In genomic region chr2:180041577-180042255, GRCm38 (mm10) we compare ENCODE assay signal across 7 mouse cellular contexts. TPM values are rescaled to one million over a fixed set of nuclear protein-coding genes. Genes with fewer than 3 reads are reported as not detected.
DNase-seq lines count a peak whose midpoint lies in the region; ATAC-seq and TF ChIP-seq lines count a peak whose summit lies in the region.

No protein-coding gene starts in this region.

- peaks cover 19% of the 10 kb centered on the region for H3K36me3 ChIP-seq in embryonic facial prominence, embryonic 11.5 days (replicated peaks; ENCODE audit: control insufficient read depth, insufficient read depth, low read depth, low read length)

- peak overlapping the region; percentile 86 for H3K4me2 ChIP-seq in embryonic facial prominence, embryonic 11.5 days (ENCODE audit: low read depth, low read length)

- under 1% methylated on average over 66 of the region's 66 CpGs for WGBS in embryonic facial prominence, embryonic 11.5 days

- intact Hi-C loops in heart, postnatal 25 days (cut with DNase I), result loop anchor here (2.0 to 5.0 kb wide), 2 partner anchors 15 to 104 kb away; no protein-coding TSS in a partner anchor
- intact Hi-C loops in left cerebral cortex, adult 2 months (cut with DNase I), result loop anchor here (1.0 kb wide), 2 partner anchors 17 to 65 kb away; partner anchors contain the start of genes Lsm14b and Taf4

- no peaks in the 10 kb centered on the region for H3K9me3 ChIP-seq in embryonic facial prominence, embryonic 11.5 days (replicated peaks; ENCODE audit: control insufficient read depth, low read length)

- peak overlapping the region; percentile 97 for H3K4me3 ChIP-seq in embryonic facial prominence, embryonic 11.5 days (ENCODE audit: low read depth, low read length)
- H3K4me3 ChIP-seq in left cerebral cortex, adult 2 months, result peak overlapping the region; percentile 99

- DNase-seq in A20 (ENCODE audit: low read depth, low spot score), result peak; percentile 77
- peak; percentile 61 for DNase-seq in embryonic facial prominence, embryonic 11.5 days (ENCODE audit: low spot score)
- DNase-seq in heart, postnatal 25 days (ENCODE audit: low spot score), result peak; percentile 14
- DNase-seq in left cerebral cortex, adult 2 months (ENCODE audit: extremely low spot score in 1 of 2, low spot score in 2 of 2), result peak; percentile 53 to 59
- DNase-seq in lung, postnatal 4 days, result peak; percentile 43 to 56
- DNase-seq in right cerebral cortex, postnatal 36 days (ENCODE audit: low spot score in 2 of 2), result peak; percentile 30 to 50

- peak; percentile 46 for ATAC-seq in CD4-positive, CD25-positive, alpha-beta regulatory T cell, adult 4 months
- ATAC-seq in embryonic facial prominence, embryonic 11.5 days (replicated peaks; ENCODE audit: insufficient number of reproducible peaks, low FRiP score, low TSS enrichment, low read depth), result peak; percentile 17

- H3K9ac ChIP-seq in embryonic facial prominence, embryonic 11.5 days (replicated peaks; ENCODE audit: low read length), result peak overlapping the region; percentile 79

- H3K27ac ChIP-seq in embryonic facial prominence, embryonic 11.5 days (replicated peaks; ENCODE audit: low read depth, low read length), result peak overlapping the region; percentile 82
- H3K27ac ChIP-seq in left cerebral cortex, adult 2 months, result peak overlapping the region; percentile 100

- no peak for TF ChIP-seq CTCF in left cerebral cortex, adult 2 months (IDR thresholded peaks at IDR 0.05)

- no peaks in the 10 kb centered on the region for H3K27me3 ChIP-seq in embryonic facial prominence, embryonic 11.5 days (ENCODE audit: control insufficient read depth, insufficient read depth, low read length)

- peaks cover 3% of the 10 kb centered on the region; the same call in 1 of the 2 replicates for H3K4me1 ChIP-seq in embryonic facial prominence, embryonic 11.5 days (ENCODE audit: control insufficient read depth, insufficient read depth, low read length)

RNA-seq across cellular contexts. Expression of gene Psma7, which starts 0.5 kb away (rescaled TPM):
- 100 to 1,000 TPM; 416 to 450 TPM for polyA plus RNA-seq in CD4-positive, CD25-positive, alpha-beta regulatory T cell, adult 4 months (2017; shearing (Covaris generic))
- 751 and 753 TPM in 2 replicates for polyA plus RNA-seq in embryonic facial prominence, embryonic 11.5 days (2014; fragmentation: Nextera tagmentation; extraction: Ambion mirVana)
- total RNA-seq in heart, postnatal 25 days (2021), result 100 to 1,000 TPM; 155 to 163 TPM
- total RNA-seq in left cerebral cortex, adult 2 months (2021), result 100 to 1,000 TPM; 162 TPM

RNA-seq across cellular contexts. Expression of gene Ss18l1, which starts 0.6 kb away (rescaled TPM):
- 1 to 10 TPM; 1.8 to 2.2 TPM for polyA plus RNA-seq in CD4-positive, CD25-positive, alpha-beta regulatory T cell, adult 4 months (2017; shearing (Covaris generic))
- 8.0 and 9.5 TPM in 2 replicates for polyA plus RNA-seq in embryonic facial prominence, embryonic 11.5 days (2014; fragmentation: Nextera tagmentation; extraction: Ambion mirVana)
- 1 to 10 TPM; 2.2 to 2.3 TPM for total RNA-seq in heart, postnatal 25 days (2021)
- 10 to 100 TPM; 38.8 to 40.5 TPM for total RNA-seq in left cerebral cortex, adult 2 months (2021)

RNA-seq across cellular contexts. Expression of gene Lsm14b, which starts 16.9 kb away (rescaled TPM):
- polyA plus RNA-seq in CD4-positive, CD25-positive, alpha-beta regulatory T cell, adult 4 months (2017; shearing (Covaris generic)), result 1 to 10 TPM; 2.0 to 2.9 TPM
- 9.8 and 11.1 TPM in 2 replicates for polyA plus RNA-seq in embryonic facial prominence, embryonic 11.5 days (2014; fragmentation: Nextera tagmentation; extraction: Ambion mirVana)
- 10 to 100 TPM; 59.2 to 63.1 TPM for total RNA-seq in heart, postnatal 25 days (2021)
- total RNA-seq in left cerebral cortex, adult 2 months (2021), result 100 to 1,000 TPM; 101 to 105 TPM

RNA-seq across cellular contexts. Expression of gene Mtg2, which starts 28.7 kb away (rescaled TPM):
- 10 to 100 TPM; 42.6 to 52.6 TPM for polyA plus RNA-seq in CD4-positive, CD25-positive, alpha-beta regulatory T cell, adult 4 months (2017; shearing (Covaris generic))
- 25.5 and 28.1 TPM in 2 replicates for polyA plus RNA-seq in embryonic facial prominence, embryonic 11.5 days (2014; fragmentation: Nextera tagmentation; extraction: Ambion mirVana)
- 10 to 100 TPM; 23.0 to 27.4 TPM for total RNA-seq in heart, postnatal 25 days (2021)
- total RNA-seq in left cerebral cortex, adult 2 months (2021), result 10 to 100 TPM; 15.6 to 18.4 TPM

Comparison
In these comparisons a context has a peak if more than half of its experiments do, and no peak if none do; other contexts are left out.
1. Peak in every context shown above with its lines: DNase-seq, ATAC-seq, H3K4me3 ChIP-seq and H3K27ac ChIP-seq.
2. DNase-seq: peak in every context shown above with its lines; median percentile 77 in A20; 61 in embryonic facial prominence, embryonic 11.5 days; 56 in left cerebral cortex, adult 2 months; 50 in lung, postnatal 4 days; 40 in right cerebral cortex, postnatal 36 days; 14 in heart, postnatal 25 days.
3. RNA of gene Ss18l1, which starts 0.6 kb away (total RNA-seq): 38.8 to 40.5 TPM in left cerebral cortex, adult 2 months; 2.2 to 2.3 TPM in heart, postnatal 25 days; every median in the first group is over 10 times any median in the second.